Mouse (Mus musculus) MEL (cell line): ENCODE data around the gene Mrpl30. TPM values are rescaled to one million over a fixed set of nuclear protein-coding genes. Genes with fewer than 3 reads are reported as not detected.

ENCODE experiments used
- DNase-seq: peaks from one replicate; pipeline ENCODE4 v3.0.0; 2011; ENCODE audit warnings: low read depth, low spot score
- H3K27ac ChIP-seq: 2 replicates; pipeline ENCODE4 v1.5.1; 2012; ENCODE audit warnings: low read depth, mild to moderate bottlenecking, control low read depth, low read length, moderate library complexity; ENCODE audit not compliant: control insufficient read depth
- H3K27me3 ChIP-seq, 2 experiments: fragments of 150-350 bp in 1 of 2; sonication (generic) in 1 of 2; 2 replicates each; pipeline ENCODE4 v1.6.1; 2012; ENCODE audit warnings: low read length in 2 of 2, mild to moderate bottlenecking in 2 of 2, improper control_type of control experiment in 1 of 2, moderate library complexity in 1 of 2; ENCODE audit not compliant: insufficient read depth in 2 of 2, control insufficient read depth in 1 of 2
- H3K36me3 ChIP-seq, 2 experiments: 2 replicates each; pipeline ENCODE4 v1.6.1; 2012 to 2014; ENCODE audit warnings: low read length in 2 of 2, improper control_type of control experiment in 1 of 2, inconsistent platforms in 1 of 2, mild to moderate bottlenecking in 1 of 2; ENCODE audit not compliant: insufficient read depth in 2 of 2, control insufficient read depth in 1 of 2
- H3K4me1 ChIP-seq, 2 experiments: fragments of 150-350 bp in 1 of 2; sonication (generic) in 1 of 2; 2 replicates each; pipeline ENCODE4 v1.6.1; 2012; ENCODE audit warnings: low read length in 2 of 2, improper control_type of control experiment in 1 of 2, mild to moderate bottlenecking in 1 of 2; ENCODE audit not compliant: insufficient read depth in 2 of 2, control insufficient read depth in 1 of 2
- H3K4me3 ChIP-seq, 2 experiments: fragments of 150-350 bp in 1 of 2; sonication (generic) in 1 of 2; 2 replicates each; pipeline ENCODE4 v1.5.1; 2012; ENCODE audit warnings: low read depth in 2 of 2, low read length in 2 of 2, mild to moderate bottlenecking in 2 of 2, moderate library complexity in 2 of 2, control low read depth in 1 of 2, improper control_type of control experiment in 1 of 2; ENCODE audit not compliant: control insufficient read depth in 1 of 2, insufficient read depth in 1 of 2
- H3K79me2 ChIP-seq: 2 replicates; pipeline ENCODE4 v1.6.1; 2012; ENCODE audit warnings: mild to moderate bottlenecking, low read length, moderate library complexity; ENCODE audit not compliant: control insufficient read depth, poor library complexity, insufficient read depth
- H3K9ac ChIP-seq: 2 replicates; pipeline ENCODE4 v1.6.1; 2012; ENCODE audit warnings: low read depth, mild to moderate bottlenecking, control low read depth, low read length, moderate library complexity; ENCODE audit not compliant: control insufficient read depth, poor library complexity, severe bottlenecking
- H3K9me3 ChIP-seq: fragments of 150-350 bp; sonication (generic); replicated peaks from 2 replicates; pipeline ENCODE4 v1.6.1; 2012; ENCODE audit warnings: mild to moderate bottlenecking, low read length, improper control_type of control experiment, moderate library complexity; ENCODE audit not compliant: insufficient read depth
- BHLHE40 ChIP-seq: IDR thresholded peaks from 2 replicates; pipeline ENCODE4 v1.6.1; 2012; ENCODE audit warnings: low read depth, mild to moderate bottlenecking, inconsistent platforms, low read length, improper control_type of control experiment, borderline replicate concordance
- CHD1 ChIP-seq: IDR thresholded peaks from 2 replicates; pipeline ENCODE4 v1.6.1; 2012; ENCODE audit warnings: low read depth, mild to moderate bottlenecking, inconsistent platforms, low read length, improper control_type of control experiment
- CHD2 ChIP-seq: IDR thresholded peaks from 2 replicates; pipeline ENCODE4 v1.6.1; 2011; ENCODE audit warnings: low read length, improper control_type of control experiment
- CTCF ChIP-seq, 3 experiments: IDR thresholded peaks in 2 of 3; conservative IDR thresholded peaks in 1 of 3; 2 replicates each; pipeline ENCODE4 v1.5.1; 2011 to 2012; ENCODE audit warnings: low read length in 3 of 3, low read depth in 2 of 3, mild to moderate bottlenecking in 2 of 3, improper control_type of control experiment in 1 of 3, inconsistent platforms in 1 of 3, mixed read lengths in 1 of 3, moderate library complexity in 1 of 3; ENCODE audit not compliant: control insufficient read depth in 1 of 3, insufficient read depth in 1 of 3, poor library complexity in 1 of 3, severe bottlenecking in 1 of 3
- E2F4 ChIP-seq: IDR thresholded peaks from 2 replicates; pipeline ENCODE4 v1.6.1; 2011; ENCODE audit warnings: low read depth, low read length, improper control_type of control experiment, borderline replicate concordance
- EP300 ChIP-seq, 2 experiments: IDR thresholded peaks; 2 replicates each; pipeline ENCODE4 v1.6.1; 2011; ENCODE audit warnings: improper control_type of control experiment in 2 of 2, low read length in 2 of 2, low read depth in 1 of 2, mild to moderate bottlenecking in 1 of 2
- ETS1 ChIP-seq: IDR thresholded peaks from 2 replicates; pipeline ENCODE4 v1.6.1; 2012; ENCODE audit warnings: low read depth, mild to moderate bottlenecking, inconsistent platforms, low read length, improper control_type of control experiment, moderate library complexity
- GATA1 ChIP-seq: IDR thresholded peaks from 2 replicates; pipeline ENCODE4 v1.6.1; 2011; ENCODE audit warnings: low read depth, low read length, improper control_type of control experiment
- MAZ ChIP-seq: IDR thresholded peaks from 2 replicates; pipeline ENCODE4 v1.6.1; 2012; ENCODE audit warnings: low read depth, mild to moderate bottlenecking, inconsistent platforms, low read length, improper control_type of control experiment
- MEF2A ChIP-seq: IDR thresholded peaks from 2 replicates; pipeline ENCODE4 v1.6.1; 2014; ENCODE audit warnings: low read depth, mild to moderate bottlenecking, inconsistent platforms, low read length, improper control_type of control experiment; ENCODE audit not compliant: poor library complexity, insufficient replicate concordance, severe bottlenecking; ENCODE audit errors: extremely low read depth
- MXI1 ChIP-seq: IDR thresholded peaks from 2 replicates; pipeline ENCODE4 v1.6.1; 2011; ENCODE audit warnings: mild to moderate bottlenecking, low read depth, low read length, improper control_type of control experiment
- NRF1 ChIP-seq: IDR thresholded peaks from 2 replicates; pipeline ENCODE4 v1.6.1; 2014; ENCODE audit warnings: low read depth, mild to moderate bottlenecking, inconsistent platforms, low read length, improper control_type of control experiment, moderate library complexity; ENCODE audit not compliant: poor library complexity, insufficient read depth, severe bottlenecking
- POLR2AphosphoS2 ChIP-seq: IDR thresholded peaks from 2 replicates; pipeline ENCODE4 v1.6.1; 2011; ENCODE audit warnings: low read length, improper control_type of control experiment
- POLR2AphosphoS5 ChIP-seq: IDR thresholded peaks from 2 replicates; pipeline ENCODE4 v1.6.1; 2012; ENCODE audit warnings: low read depth, borderline replicate concordance, mild to moderate bottlenecking, inconsistent platforms, low read length, moderate library complexity, mixed read lengths
- RAD21 ChIP-seq: IDR thresholded peaks from 2 replicates; pipeline ENCODE4 v1.6.1; 2011; ENCODE audit warnings: mild to moderate bottlenecking, low read depth, low read length, improper control_type of control experiment
- SIN3A ChIP-seq: IDR thresholded peaks from 2 replicates; pipeline ENCODE4 v1.6.1; 2012; ENCODE audit warnings: low read length, improper control_type of control experiment, inconsistent platforms
- SMC3 ChIP-seq: IDR thresholded peaks from 2 replicates; pipeline ENCODE4 v1.6.1; 2011; ENCODE audit warnings: low read depth, low read length, improper control_type of control experiment
- TAL1 ChIP-seq: IDR thresholded peaks from 2 replicates; pipeline ENCODE4 v1.6.1; 2012; ENCODE audit warnings: mild to moderate bottlenecking, inconsistent platforms, low read length, moderate library complexity, mixed read lengths
- TBP ChIP-seq: IDR thresholded peaks from 2 replicates; pipeline ENCODE4 v1.8.0; 2011; ENCODE audit warnings: low read depth, low read length, improper control_type of control experiment
- USF1 ChIP-seq: IDR thresholded peaks from 2 replicates; pipeline ENCODE4 v1.6.1; 2014; ENCODE audit warnings: low read depth, mild to moderate bottlenecking, inconsistent platforms, low read length, improper control_type of control experiment, moderate library complexity
- ZC3H11A ChIP-seq: IDR thresholded peaks from 2 replicates; pipeline ENCODE4 v1.6.1; 2012; ENCODE audit warnings: low read depth, mild to moderate bottlenecking, inconsistent platforms, low read length, improper control_type of control experiment
- ZKSCAN1 ChIP-seq: IDR thresholded peaks from 2 replicates; pipeline ENCODE4 v1.6.1; 2012; ENCODE audit warnings: low read depth, mild to moderate bottlenecking, inconsistent platforms, low read length, improper control_type of control experiment, moderate library complexity
- polyA plus RNA-seq, 2 experiments: library from polyadenylated mRNA; stranded (reverse) in 1 of 2; unstranded in 1 of 2; fragments of >175 nt in 1 of 2; fragments of >200 nt in 1 of 2; gene quantifications; 2 replicates each; pipeline versions ENCODE4 v1.2.1 to v1.2.4; 2012; ENCODE audit warnings: low replicate concordance in 2 of 2, low read depth in 1 of 2; ENCODE audit not compliant: insufficient read length in 2 of 2, insufficient read depth in 1 of 2, missing spikeins in 1 of 2
- total RNA-seq: library from RNA; depleted of rRNA; stranded (reverse); fragments of 300-350 nt; gene quantifications from 2 replicates; pipeline ENCODE4 v1.2.3, GENCODE M21; 2012

Gene Mrpl30
- total and polyA plus RNA-seq, 3 experiments = 189 to 260 (median 255) TPM

GRCm38 (mm10) chr1:37889206-37889605, 1.1 kb upstream of the Mrpl30 start:
- peaks cover 2 to 10% of the 10 kb centered on the region in 2 experiments; a peak in 3 of 4 replicates for H3K36me3 ChIP-seq
- TF ChIP-seq ZKSCAN1 = no peak
- no peak for TF ChIP-seq BHLHE40
- no peak for TF ChIP-seq GATA1
- no peak overlapping the region; the same call in 1 of the 2 replicates for H3K27ac ChIP-seq
- no peaks in the 10 kb centered on the region for H3K9me3 ChIP-seq
- peak overlapping the region; percentile 92 for H3K9ac ChIP-seq
- peak; percentile 40 for DNase-seq
- peak overlapping the region; percentile 79 to 92 for H3K4me3 ChIP-seq
- H3K4me1 ChIP-seq = peaks cover 0 to 14% of the 10 kb centered on the region in 2 experiments; a peak in 1 of 4 replicates
- H3K27me3 ChIP-seq = no peaks in the 10 kb centered on the region
- H3K79me2 ChIP-seq = peaks cover 28% of the 10 kb centered on the region

GRCm38 (mm10) chr1:37891400-37891799, 1.1 kb downstream of the Mrpl30 start:
- TF ChIP-seq MXI1 (peak; percentile 52; the same call in 1 of the 2 replicates), RAD21 (peak; percentile 24), EP300 (IDR thresholded peaks at IDR 0.05; ENCODE audit: low read depth in 1 of 2, low read length in 2 of 2) (no peak), CTCF (IDR thresholded peaks at IDR 0.05 in 2 of 3, conservative IDR thresholded peaks at IDR 0.05 in 1 of 3; ENCODE audit: control insufficient read depth in 1 of 3, insufficient read depth in 1 of 3, low read depth in 2 of 3, low read length in 3 of 3, poor library complexity in 1 of 3, severe bottlenecking in 1 of 3) (peak in 2 of 3 experiments; percentile 29 to 56; a peak in 4 of 6 replicates), SMC3 (peak; percentile 26; the same call in 1 of the 2 replicates)
- Histone ChIP-seq H3K79me2 (peaks cover 28% of the 10 kb centered on the region), H3K4me1 (peaks cover 0 to 14% of the 10 kb centered on the region in 2 experiments; a peak in 1 of 4 replicates), H3K9me3 (no peaks in the 10 kb centered on the region), H3K36me3 (peaks cover 10 to 11% of the 10 kb centered on the region in 2 experiments), H3K4me3 (peak overlapping the region; percentile 79 to 92), H3K27me3 (no peaks in the 10 kb centered on the region), H3K9ac (peak overlapping the region; percentile 92), H3K27ac (no peak overlapping the region)
- peak; percentile 58 for DNase-seq

GRCm38 (mm10) chr1:37894606-37895005, 4.3 kb downstream of the Mrpl30 start:
- Histone ChIP-seq H3K9ac (no peak overlapping the region), H3K9me3 (no peaks in the 10 kb centered on the region), H3K79me2 (peaks cover 22% of the 10 kb centered on the region), H3K27me3 (no peaks in the 10 kb centered on the region), H3K4me1 (peaks cover 0 to 7% of the 10 kb centered on the region in 2 experiments; a peak in 1 of 4 replicates), H3K4me3 (no peak overlapping the region), H3K36me3 (peaks cover 6 to 16% of the 10 kb centered on the region in 2 experiments), H3K27ac (no peak overlapping the region)
- TF ChIP-seq NRF1 (no peak), CHD2 (no peak), E2F4 (no peak), ZC3H11A (no peak), BHLHE40 (no peak), POLR2AphosphoS2 (no peak), TAL1 (no peak), CHD1 (no peak), POLR2AphosphoS5 (no peak), SIN3A (no peak), MXI1 (no peak), TBP (no peak), USF1 (no peak), MAZ (no peak), EP300 (IDR thresholded peaks at IDR 0.05; ENCODE audit: low read depth in 1 of 2, low read length in 2 of 2) (no peak), ETS1 (no peak), MEF2A (no peak)
- no peak for DNase-seq
